Mouse (Mus musculus) thymus, adult 2 months (tissue): Measurements from ENCODE around the gene Crocc.

Experiments
- CTCF ChIP-seq: fragments of 200-500 bp; IDR thresholded peaks from 2 replicates; pipeline ENCODE4 v1.5.1; 2012; ENCODE audit warnings: mild to moderate bottlenecking, control low read depth, low read length, moderate library complexity, borderline replicate concordance; ENCODE audit not compliant: control insufficient read depth, poor library complexity, insufficient read depth; ENCODE audit errors: extremely low read depth
- POLR2A ChIP-seq: fragments of 200-500 bp; IDR thresholded peaks from 2 replicates; pipeline ENCODE4 v1.6.1; 2012; ENCODE audit warnings: mild to moderate bottlenecking, low read length, control low read depth, moderate library complexity; ENCODE audit not compliant: control insufficient read depth, poor library complexity, insufficient read depth; ENCODE audit errors: extremely low read depth

GRCm38 (mm10) chr4:140984544-140984943 lies 75.8 kb downstream of the Crocc start:
- TF ChIP-seq CTCF (no peak), POLR2A (no peak)
